Mouse (Mus musculus) layer of hippocampus, postnatal 14 days (tissue): ENCODE measurements at regions not wholly inside any gene's neighbourhood (a gene's known extent, or its start where the extent isn't known, plus 50 kb on each side); places are given as distances from the start of the nearest gene placed in this dataset.
A peak's percentile ranks its signal among the peaks of the same experiment; 100 is the strongest.

Source experiments
- DNase-seq, 2 experiments: peaks; one replicate each; pipeline ENCODE4 v3.0.0; 2021 to 2022; ENCODE audit warnings: low spot score in 2 of 2, mixed read lengths in 1 of 2

GRCm38 (mm10) chr9:69662394-69662793 lies 98.3 kb downstream of the Foxb1 start:
- DNase-seq = no peak

- DNase-seq = no peak
Observed at GRCm38 (mm10) chr9:69658276-69658675, 102.5 kb downstream of the Foxb1 start.

- peak in 1 of 2 experiments; percentile 9 for DNase-seq
Observed at GRCm38 (mm10) chr9:69656053-69656452, 104.7 kb downstream of the Foxb1 start.

- no peak for DNase-seq
Observed at GRCm38 (mm10) chr9:69652106-69652505, 108.6 kb downstream of the Foxb1 start.

- no peak for DNase-seq
Observed at GRCm38 (mm10) chr9:69651608-69652007, 109.1 kb downstream of the Foxb1 start.

GRCm38 (mm10) chr9:69642591-69642990 lies 118.1 kb downstream of the Foxb1 start:
- no peak for DNase-seq

GRCm38 (mm10) chr9:69623312-69623711 lies 137.4 kb downstream of the Foxb1 start:
- DNase-seq = peak; percentile 37 to 47

GRCm38 (mm10) chr9:69621006-69621405 lies 139.7 kb downstream of the Foxb1 start:
- no peak for DNase-seq

GRCm38 (mm10) chr9:69617328-69617727 lies 143.4 kb downstream of the Foxb1 start:
- no peak for DNase-seq

GRCm38 (mm10) chr9:69597472-69597871 lies 144.1 kb downstream of the Anxa2 start:
- DNase-seq = no peak

GRCm38 (mm10) chr9:69592329-69593062 lies 139.1 kb downstream of the Anxa2 start:
- DNase-seq = no peak

GRCm38 (mm10) chr9:69588846-69589245 lies 135.4 kb downstream of the Anxa2 start:
- DNase-seq = no peak

- no peak for DNase-seq
Observed at GRCm38 (mm10) chr9:69587096-69587495, 133.7 kb downstream of the Anxa2 start.

GRCm38 (mm10) chr9:69581236-69581635 lies 127.8 kb downstream of the Anxa2 start:
- no peak for DNase-seq

- no peak for DNase-seq
Observed at GRCm38 (mm10) chr9:69577661-69578405, 124.4 kb downstream of the Anxa2 start.

- DNase-seq = no peak
Observed at GRCm38 (mm10) chr9:69575386-69575785, 122.0 kb downstream of the Anxa2 start.

- peak in 1 of 2 experiments; percentile 31 for DNase-seq
Observed at GRCm38 (mm10) chr9:69568631-69569230, 115.3 kb downstream of the Anxa2 start.

- no peak for DNase-seq
Observed at GRCm38 (mm10) chr9:69568222-69568621, 114.8 kb downstream of the Anxa2 start.

- no peak for DNase-seq
Observed at GRCm38 (mm10) chr9:69566996-69567395, 113.6 kb downstream of the Anxa2 start.

GRCm38 (mm10) chr9:69543241-69543640 lies 89.8 kb downstream of the Anxa2 start:
- DNase-seq = no peak
